Mouse (Mus musculus) gastrocnemius, postnatal 4 days (tissue): Measurements from ENCODE around the gene Fam84b. TPM values are rescaled to one million over a fixed set of nuclear protein-coding genes. Genes with fewer than 3 reads are reported as not detected.

Source experiments
- DNase-seq, 2 experiments: peaks; one replicate each; pipeline ENCODE4 v3.0.0; 2021 to 2022; ENCODE audit warnings: low spot score in 2 of 2, mixed read lengths in 2 of 2
- total RNA-seq, 2 experiments: library from RNA; stranded (reverse); gene quantifications; 2 replicates each; pipeline ENCODE4 v1.2.3; 2021

Fam84b gene
- total RNA-seq, 2 experiments from 2014 or later: 3.3 to 3.4 TPM

DNA sequence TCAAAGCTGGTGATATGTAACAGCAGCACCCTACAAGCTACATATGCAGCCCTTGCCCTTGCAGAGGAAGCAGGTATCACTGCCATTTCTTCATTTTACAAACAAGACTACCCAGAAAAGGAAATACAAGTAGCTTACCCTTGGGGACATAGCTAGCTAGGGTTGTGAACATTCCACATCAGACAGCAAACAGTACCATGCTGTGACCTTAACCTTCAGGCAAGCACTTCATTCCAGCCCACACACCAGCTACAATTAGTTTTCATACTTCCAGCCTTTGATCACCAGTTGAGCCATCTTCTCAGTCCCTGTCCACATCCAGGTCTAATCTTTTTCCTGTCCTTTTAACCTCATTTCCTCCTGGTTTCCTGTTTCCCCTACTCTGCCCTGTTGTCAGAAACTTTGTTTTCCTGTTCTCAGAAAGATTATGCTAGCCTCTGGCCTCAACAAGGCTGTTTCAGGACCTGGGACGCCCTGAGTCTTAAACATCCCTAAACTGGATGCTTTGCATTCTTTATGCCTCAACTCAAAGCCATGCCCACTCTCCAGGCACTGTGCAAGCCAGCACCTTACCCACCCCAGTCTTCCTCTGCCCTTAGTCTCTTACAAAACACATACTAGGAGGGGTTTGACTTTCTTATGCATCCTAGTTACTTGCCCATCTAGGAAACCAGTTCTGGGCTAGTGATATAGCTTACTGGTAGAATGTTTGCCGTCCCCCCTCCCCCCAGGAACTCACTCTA lies 19.9 kb downstream of the Fam84b start:
- DNase-seq: no peak

- DNase-seq: no peak
Observed at GRCm38 (mm10) chr15:60832586-60832985, 21.0 kb downstream of the Fam84b start.

DNA sequence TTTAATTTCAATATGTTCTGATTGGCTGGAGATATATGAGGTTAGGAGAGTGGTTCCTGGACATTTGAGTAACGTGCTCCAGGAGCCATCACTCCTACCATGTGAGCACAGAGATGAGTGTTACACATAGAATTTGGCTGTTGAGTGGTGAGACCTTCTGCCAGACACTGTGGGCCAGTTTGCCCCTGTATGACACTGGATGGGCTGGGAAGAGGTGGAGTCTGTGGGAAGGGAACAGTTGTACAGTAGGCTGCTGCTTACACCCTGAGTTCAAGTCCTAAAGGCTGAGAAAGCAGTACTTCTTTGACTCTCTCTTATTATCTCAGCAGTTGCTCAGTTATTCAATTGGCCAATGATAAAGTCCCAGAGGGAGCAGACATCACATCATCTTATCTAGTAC lies 27.4 kb downstream of the Fam84b start:
- DNase-seq: no peak

DNA sequence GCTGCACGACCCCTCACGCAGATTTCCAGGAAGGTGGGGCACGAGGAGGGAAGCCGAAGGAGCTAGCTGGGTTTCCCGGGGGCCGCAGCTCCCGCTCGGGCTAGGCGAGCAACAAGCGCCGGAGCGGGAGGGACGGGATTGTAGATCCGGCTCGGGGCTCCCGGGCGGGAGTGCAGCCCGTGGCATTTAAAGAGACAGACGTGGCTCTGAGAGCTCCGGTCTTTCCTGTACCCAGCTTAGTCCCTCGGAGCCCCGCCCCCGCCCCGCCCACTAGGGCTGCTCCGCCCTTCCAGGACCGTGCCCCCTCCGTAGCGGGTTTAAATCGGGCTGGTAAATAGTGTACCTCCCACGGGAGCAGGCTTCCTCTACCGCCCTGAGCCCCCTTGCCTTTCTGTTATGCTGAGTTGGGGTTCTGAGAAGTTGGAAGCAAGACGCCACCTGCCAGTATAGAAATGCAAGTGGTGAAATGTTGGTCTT lies 28.8 kb downstream of the Fam84b start:
- peak; percentile 72 to 82 for DNase-seq

DNA sequence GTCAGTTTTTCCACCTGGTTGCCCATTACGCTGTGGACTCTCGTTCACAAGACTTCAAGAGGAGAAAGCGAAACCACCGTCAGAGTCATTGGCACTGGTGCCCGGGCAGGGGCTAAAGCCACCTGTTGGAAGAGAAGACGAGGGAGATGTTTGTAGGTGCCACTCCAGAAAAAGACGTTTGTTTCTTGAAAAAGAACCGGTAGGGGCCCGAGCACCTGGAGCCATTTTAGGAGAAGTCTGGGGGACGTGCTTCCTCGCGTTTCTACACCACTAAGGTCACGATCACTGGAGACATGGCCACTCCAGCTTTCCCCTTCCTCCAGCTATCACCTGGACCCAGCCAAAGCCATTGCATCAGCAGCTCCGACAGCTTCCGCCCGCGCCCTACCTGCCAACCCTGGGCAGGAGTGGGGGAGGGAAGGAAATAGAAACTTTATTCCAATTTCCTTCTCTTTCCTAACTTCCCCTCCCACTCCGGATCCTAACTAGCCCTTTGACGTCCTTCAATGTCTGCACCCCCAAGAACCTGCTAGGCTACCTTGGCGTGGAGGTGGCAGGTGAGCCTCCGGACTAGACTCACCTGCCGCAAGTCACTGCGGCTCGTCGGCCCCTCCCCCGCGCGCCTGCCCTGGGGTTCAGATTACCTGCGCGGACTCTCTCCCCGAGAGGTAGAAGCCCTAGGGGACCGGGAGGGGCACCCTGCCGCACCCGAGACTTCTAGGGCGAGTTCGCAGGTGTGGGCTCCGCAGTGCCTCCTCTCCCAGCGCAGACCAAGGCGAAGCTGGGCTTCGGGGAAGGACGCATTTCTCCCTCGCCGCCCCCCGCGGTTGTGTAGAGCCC lies 29.5 kb downstream of the Fam84b start:
- DNase-seq: peak in 1 of 2 experiments; percentile 18

DNA sequence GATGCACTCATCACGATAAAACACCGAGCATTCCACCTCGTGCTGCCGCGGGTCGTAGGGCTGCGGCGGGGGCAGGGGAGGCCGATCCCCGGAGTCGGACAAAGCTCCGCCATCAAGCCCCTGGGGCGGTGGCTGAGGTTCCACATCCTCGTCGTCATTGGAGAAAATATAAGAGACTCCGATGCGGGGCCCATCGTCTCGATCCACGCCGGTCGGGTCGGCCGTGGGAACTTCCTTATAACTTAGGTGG lies 30.0 kb downstream of the Fam84b start:
- DNase-seq: peak in 1 of 2 experiments; percentile 25

- DNase-seq: peak; percentile 25 to 70
Observed at GRCm38 (mm10) chr15:60822803-60823619, 30.6 kb downstream of the Fam84b start.

GRCm38 (mm10) chr15:60822101-60822802 lies 31.3 kb downstream of the Fam84b start:
- peak in 1 of 2 experiments; percentile 16 for DNase-seq

GRCm38 (mm10) chr15:60818500-60818899 lies 35.1 kb downstream of the Fam84b start:
- DNase-seq: no peak

- DNase-seq: no peak
Observed at GRCm38 (mm10) chr15:60816478-60816877, 37.1 kb downstream of the Fam84b start.

DNA sequence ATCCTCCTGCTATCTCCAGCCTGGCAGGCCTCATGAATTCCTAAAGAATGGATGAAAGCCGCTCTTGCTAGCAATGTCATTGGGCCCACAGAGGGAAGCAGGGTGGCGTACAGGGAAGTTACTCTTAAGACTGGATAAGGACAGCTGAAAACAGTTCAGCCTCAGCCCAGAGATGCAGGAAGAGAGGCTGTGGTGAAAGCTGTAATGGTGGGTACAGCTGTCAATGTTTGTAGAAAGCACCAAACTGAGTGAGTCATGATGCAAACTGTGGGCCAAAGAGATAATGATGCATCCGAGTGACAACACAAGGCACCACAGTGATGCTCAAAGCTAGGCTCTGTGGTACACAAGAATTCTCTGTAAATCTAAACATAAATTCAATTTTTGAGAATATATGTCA lies 39.0 kb downstream of the Fam84b start:
- DNase-seq: no peak

DNA sequence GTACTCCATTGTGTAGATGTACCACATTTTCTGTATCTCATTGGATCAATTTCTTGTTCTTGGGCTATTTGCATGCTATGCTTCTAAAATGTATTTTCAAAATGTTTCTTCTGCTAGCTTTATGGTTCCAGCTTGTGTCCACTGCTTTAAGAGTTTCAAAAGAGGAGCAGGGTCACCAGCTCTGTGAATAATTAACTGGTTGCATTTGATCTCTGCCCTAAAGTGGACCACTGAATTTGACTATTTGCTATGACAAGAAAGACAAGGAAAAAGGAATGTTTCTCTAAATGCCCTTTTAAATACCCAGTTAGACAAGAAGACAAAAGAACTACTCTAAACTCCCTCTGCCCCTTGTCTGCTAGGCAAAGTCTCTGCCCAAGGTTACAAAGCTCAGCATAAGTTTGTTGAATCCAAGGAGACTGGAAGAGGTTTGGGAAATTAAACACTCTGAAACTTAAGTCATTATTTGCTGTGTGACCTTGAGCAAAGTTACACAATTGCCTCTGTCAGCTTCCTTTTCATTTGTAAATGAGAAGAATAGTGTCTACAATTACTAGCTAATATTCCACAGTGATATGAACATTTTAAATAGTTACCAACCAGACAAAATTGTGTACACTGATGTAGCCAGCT lies 60.4 kb downstream of the Fam84b start:
- no peak for DNase-seq

DNA sequence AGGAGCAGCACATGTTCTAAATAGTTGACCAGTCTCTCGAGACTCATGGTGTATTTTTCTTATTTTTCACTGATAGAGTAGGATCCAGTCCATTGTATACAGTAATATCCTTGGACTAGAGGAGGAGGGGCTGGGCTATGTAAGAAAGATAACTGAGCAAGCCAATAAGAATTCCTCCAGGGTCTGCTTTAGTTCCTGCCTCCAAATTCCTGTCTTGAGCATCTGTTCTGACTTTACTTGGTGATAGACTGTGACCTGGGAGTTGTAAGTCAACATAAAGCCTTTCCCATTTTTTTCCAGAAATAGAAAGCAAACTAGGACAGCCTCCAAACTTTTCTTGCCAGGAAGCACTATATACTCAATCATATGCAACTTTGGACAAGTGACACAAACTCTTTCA lies 64.5 kb downstream of the Fam84b start:
- no peak for DNase-seq

- no peak for DNase-seq
Observed at GRCm38 (mm10) chr15:60783761-60784160, 69.8 kb downstream of the Fam84b start.

- no peak for DNase-seq
Observed at GRCm38 (mm10) chr15:60779531-60779973, 74.0 kb downstream of the Fam84b start.

- no peak for DNase-seq
Observed at GRCm38 (mm10) chr15:60779063-60779462, 74.5 kb downstream of the Fam84b start.
